Mouse (Mus musculus) layer of hippocampus, adult 2 months (tissue): ENCODE results near the gene Gm49342. TPM values are rescaled to one million over a fixed set of nuclear protein-coding genes. Genes with fewer than 3 reads are reported as not detected.
"Not testable (repeated sequence)": the region's sequence is repeated elsewhere in the genome, so short reads cannot be mapped to it uniquely, and the experiment has no call there.

Experiments
- DNase-seq, 2 experiments: peaks; one replicate each; pipeline ENCODE4 v3.0.0; 2022; ENCODE audit warnings: low spot score in 2 of 2
- H3K27ac ChIP-seq: fragments of 200-600 bp; 2 replicates; pipeline ENCODE4 v1.8.1; 2022
- H3K4me3 ChIP-seq: fragments of 200-600 bp; 2 replicates; pipeline ENCODE4 v1.8.1; 2022; ENCODE audit warnings: mild to moderate bottlenecking
- CTCF ChIP-seq: fragments of 200-600 bp; conservative IDR thresholded peaks from 2 replicates; pipeline ENCODE4 v1.8.1; 2022; ENCODE audit warnings: antibody characterized with exemption, mild to moderate bottlenecking, moderate library complexity
- long read RNA-seq, 2 experiments: library from polyadenylated mRNA; stranded (forward); transcript quantifications; one replicate each; pipeline ENCODE4 v2.0.0; 2021; ENCODE audit warnings: borderline mapping rate in 2 of 2
- total RNA-seq, 2 experiments: library from RNA; stranded (reverse); gene quantifications; 2 replicates each; pipeline ENCODE4 v1.2.3; 2021

Gm49342 gene
- total RNA-seq, result 10 to 100 TPM in 1 of 2 experiments, 1 to 10 TPM in 1; 5.2 to 12.0 TPM
- long read RNA-seq, experiment 1, result 0 reads
- long read RNA-seq, experiment 2, result 0 reads

DNA sequence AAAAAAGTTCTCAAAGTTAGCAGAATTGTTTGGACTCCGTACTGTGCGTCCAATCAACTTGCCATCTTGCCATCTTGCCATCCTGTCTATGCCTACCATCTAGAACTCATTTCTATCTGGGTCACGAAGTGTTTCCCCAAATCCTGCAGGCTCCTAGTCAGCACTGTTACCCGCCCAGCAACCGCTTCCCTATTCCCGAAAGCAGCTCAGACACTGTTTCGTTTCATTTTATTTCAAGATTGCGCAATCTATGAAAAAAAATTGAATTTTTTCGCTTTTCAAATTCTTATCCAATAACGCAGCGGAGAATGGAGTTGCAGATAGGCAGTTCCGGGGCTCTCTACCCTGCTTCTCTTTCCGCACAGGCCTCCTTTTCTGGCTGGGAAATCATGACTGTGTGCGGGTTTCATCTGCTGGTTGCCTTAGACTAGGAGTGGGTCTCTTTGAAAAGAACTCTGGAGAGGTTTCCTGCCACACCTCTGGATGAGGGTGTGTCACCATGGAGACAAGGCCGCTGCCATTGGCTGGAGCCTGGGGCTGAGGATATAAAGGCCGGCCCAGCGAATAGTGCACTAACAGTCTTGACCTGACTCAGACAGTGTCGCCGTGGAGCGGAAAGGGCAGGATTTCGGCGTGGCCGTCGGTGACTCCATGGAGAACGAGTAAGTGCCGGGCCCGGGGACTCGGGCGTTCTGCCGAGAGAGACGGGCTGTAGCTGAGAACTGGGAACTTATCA, at the start of gene Gm49342:
Gene Gm49342 (plus strand): TSS at position 586 of the 736 bp plus-strand sequence.
- H3K27ac ChIP-seq, result peak within 1 kb of the TSS; percentile 87
- H3K4me3 ChIP-seq, result peak within 1 kb of the TSS; percentile 68
- DNase-seq, result peak; percentile 83 to 85
- no peak for TF ChIP-seq CTCF

DNA sequence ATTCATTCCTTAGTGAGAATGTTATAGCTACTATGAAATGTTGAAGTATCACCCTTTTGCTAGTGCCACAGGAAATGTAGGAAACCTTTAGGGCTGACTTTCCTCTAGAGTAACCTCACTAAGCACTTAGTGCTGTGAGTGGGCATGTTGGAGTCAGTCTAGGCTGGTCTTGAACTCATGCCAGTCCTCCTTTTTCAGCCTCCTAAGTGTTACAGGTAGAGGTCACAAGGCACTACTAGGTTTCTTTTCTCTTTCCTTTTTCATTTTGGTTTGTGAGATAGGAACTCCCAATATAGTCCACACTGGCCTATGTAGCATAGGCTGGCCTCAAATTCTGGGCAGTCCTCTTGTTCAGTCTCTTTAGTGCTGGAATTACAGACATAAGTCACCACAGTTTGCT, 48.9 kb upstream of the Gm49342 start:
- TF ChIP-seq CTCF, result no peak
- Histone ChIP-seq H3K4me3 (no peak overlapping the region; the same call in 1 of the 2 replicates), H3K27ac (peak overlapping the region; percentile 93; the same call in 1 of the 2 replicates)
- no peak for DNase-seq

DNA sequence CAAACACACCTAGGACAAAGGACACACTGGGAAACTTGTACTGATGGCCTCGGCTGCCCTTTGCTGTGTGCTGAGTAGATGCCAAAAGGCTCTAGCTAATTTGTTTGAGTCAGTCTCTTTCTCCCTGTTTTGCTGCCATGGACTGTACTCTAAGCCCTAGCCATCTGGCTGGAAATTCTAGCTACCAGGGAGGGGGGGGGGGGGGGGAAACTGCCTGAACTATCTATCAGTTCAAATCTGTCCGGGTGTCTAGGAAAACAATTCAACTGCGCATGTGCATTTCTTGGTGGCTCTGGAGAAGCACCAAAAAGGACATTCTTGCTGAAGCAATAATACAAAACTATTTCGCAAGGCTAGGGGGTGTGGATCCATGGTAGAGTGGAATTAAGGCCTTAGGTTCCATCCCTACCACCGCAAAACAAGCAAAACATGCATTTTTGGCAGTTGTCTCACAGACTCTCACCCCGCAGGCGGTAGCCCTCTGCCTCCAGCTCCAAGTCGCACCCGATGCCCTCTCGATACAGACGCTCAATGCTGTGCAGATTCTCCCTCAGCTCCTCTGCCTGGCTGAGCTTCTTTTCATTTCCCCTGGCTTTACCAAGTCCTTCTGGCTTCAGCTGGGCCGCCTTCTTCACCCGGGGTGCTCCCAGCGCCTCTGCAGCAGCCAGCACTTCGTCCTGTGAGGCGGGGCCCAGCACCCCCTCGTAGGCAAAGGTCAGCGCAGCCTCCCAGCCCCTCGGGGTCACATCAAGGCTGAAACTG, 48.2 kb upstream of the Gm49342 start:
- peak; percentile 36 to 42 for DNase-seq
- H3K27ac ChIP-seq, result peak overlapping the region; percentile 93
- no peak for TF ChIP-seq CTCF
- peak overlapping the region; percentile 73 for H3K4me3 ChIP-seq

DNA sequence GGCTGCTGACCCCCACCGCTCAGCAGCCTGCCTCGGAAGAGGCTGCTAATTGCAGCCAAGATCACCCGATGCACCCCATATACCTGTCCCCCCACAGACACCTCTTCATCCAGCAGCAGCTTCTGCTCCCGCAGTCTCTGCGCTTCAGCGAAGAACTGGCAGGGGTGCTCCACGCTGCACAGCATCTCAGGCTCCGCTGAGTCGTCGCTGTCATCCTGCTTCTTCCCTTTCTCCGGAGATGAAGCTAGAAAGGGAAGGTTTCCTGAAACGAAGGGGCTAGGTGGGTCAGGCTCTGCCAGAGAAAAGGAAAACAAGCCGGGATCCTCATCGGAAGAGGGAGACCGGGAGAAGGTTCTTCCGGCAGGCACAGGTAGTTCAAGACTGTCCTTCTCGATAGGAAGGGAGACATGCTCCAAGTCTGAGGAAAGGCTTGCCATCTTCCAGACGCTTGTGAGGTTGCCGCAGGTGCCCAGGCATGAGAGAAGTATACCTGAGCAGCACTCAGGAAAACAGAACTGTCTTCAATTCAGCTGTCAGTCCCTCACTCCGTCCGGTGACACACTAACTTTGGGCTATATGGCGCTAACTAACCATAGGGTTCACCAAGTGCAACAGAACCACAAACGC, 47.5 kb upstream of the Gm49342 start:
- no peak for TF ChIP-seq CTCF

DNA sequence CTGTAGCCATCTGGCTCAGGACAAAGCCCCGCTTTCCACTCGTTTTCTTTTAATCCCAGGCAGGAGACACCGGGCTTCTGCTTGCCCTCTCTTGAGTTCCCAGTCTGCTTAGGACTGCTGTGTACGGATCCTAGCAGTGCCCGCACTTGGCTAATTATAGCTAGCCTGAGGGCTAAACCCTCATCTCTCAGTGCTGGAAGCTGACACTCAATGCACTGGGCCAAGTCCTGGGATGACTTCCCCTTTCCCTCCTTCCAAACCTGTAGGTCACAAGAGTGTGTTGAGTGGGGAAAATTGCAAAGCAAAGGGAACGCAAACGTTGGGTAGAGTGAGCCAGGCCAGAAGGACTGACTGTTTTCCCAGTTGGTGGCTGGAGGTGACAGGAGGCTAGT, 46.9 kb upstream of the Gm49342 start, which contains the start of gene Klhl33:
Gene Klhl33 (minus strand): TSS at position 134 of the 392 bp plus-strand sequence.
- DNase-seq, result no peak
- Histone ChIP-seq H3K4me3 (peak within 1 kb of the TSS; percentile 73), H3K27ac (peak within 1 kb of the TSS; percentile 93)
- no peak for TF ChIP-seq CTCF

More for the DNA sequence above, 47.5 kb upstream of the Gm49342 start:
- DNase-seq, result no peak
- Histone ChIP-seq H3K4me3 (peak overlapping the region; percentile 73), H3K27ac (peak overlapping the region; percentile 93)

DNA sequence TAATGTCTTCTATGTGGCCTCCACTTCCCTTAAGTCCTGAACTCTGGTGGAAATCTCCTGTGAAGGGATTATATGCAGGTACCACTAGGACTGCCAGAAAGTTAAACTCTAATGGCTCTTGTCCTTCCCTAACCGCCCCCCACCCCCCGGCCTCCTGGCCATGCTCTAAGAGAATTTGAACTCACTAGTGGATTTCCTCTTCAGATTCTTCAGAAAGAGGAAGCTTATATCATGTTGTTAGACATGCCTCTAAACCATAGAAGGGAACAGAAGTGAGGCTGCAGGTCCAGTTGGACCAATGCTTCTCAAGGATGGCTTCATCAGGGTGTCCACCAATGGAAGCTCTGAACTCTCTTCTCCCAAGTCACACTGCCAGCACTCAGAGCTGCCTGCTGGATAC, 46.3 kb upstream of the Gm49342 start:
- not testable (repeated sequence) for H3K4me3 ChIP-seq, H3K27ac ChIP-seq, DNase-seq

DNA sequence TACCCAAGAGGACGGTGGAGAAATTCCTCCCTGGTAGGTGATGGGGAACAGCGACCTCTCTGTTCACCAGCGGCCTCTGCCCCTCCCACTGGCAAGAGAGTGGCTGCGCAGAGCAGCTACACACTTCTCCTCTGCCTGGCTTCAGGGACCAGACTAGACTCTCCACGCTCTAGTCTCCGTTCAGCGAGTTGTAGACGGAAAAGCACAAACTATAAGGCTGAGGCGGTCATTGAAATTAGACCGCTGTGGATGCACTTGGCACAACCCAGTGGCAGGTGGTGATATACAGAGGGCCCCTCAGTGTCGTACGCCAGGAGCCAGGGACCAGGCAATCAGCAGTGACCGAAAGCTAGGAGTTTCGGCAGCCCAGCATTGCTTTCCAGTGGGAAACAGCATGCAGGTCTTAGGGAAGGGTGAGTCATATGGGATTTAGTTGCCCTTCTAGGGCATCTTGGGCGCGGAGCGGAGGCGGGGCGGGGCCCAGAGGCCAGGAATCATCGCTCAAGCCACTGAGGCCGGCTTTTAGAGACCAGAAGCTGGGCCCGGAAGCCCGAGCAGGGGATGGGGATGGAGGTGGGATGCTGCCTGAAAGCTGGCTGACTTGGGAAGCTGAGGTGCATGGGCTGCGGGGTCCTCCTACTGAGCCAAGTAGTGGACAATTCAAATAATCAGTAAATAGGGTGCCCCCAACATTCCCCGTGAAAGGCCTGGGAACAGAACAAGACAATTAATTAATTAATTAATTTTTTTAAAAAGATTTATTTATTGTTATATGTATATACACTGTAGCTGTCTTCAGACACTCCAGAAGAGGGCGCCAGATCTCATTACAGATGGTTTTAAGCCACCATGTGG, 40.1 kb upstream of the Gm49342 start:
- TF ChIP-seq CTCF, result peak; percentile 70
- Histone ChIP-seq H3K4me3 (peak overlapping the region; percentile 47), H3K27ac (no peak overlapping the region)
- DNase-seq, result no peak

DNA sequence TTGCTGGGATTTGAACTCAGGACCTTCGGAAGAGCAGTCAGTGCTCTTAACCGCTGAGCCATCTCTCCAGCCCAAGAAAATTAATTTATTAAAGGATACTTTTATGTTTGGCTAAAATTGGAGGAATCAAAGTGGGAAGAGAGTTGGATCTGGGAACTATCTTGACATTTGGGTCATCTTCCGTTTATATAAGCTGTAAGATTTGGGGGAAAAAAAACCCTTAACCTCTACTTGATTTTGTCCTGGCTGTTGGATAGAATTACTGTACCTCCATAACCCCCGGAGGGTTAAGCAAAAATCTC, 39.5 kb upstream of the Gm49342 start:
- DNase-seq, result no peak
- TF ChIP-seq CTCF, result no peak; the same call in none of the 2 replicates
- H3K27ac ChIP-seq, result no peak overlapping the region
- H3K4me3 ChIP-seq, result no peak overlapping the region

DNA sequence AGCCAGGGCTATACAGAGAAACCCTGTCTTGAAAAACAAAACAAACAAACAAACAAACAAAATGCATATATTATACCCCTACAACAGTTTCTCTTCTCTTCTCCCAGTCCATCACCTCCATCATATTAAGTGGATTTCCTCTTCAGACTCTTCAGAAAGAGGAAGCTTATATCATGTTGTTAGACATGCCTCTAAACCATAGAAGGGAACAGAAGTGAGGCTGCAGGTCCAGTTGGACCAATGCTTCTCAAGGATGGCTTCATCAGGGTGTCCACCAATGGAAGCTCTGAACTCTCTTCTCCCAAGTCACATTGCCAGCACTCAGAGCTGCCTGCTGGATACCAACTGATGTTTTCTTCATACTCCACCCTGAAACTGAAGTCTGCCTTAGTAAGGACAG, 39.0 kb upstream of the Gm49342 start:
- not testable (repeated sequence) for H3K27ac ChIP-seq, H3K4me3 ChIP-seq, DNase-seq

DNA sequence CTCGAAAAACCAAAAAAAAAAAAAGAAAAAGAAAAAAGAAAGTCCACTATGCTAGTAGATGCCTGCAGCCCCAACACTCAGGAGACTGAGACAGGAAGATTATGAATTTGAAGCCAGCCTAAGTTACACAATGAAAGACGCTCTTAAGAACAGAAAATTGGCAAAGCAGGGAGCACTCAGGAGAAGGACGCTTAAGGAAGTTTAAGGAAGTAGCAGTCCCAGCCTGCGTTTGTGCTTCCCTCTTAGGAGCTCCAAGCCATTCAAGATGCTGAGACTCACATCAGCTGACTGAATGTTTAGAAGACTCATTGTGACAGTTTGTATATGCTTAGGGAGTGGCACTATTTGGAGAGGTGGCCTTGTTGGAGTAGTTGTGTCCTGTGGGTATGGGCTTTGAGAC, 36.2 kb upstream of the Gm49342 start:
- H3K4me3 ChIP-seq, result no peak overlapping the region
- DNase-seq, result no peak
- no peak for TF ChIP-seq CTCF
- H3K27ac ChIP-seq, result no peak overlapping the region

DNA sequence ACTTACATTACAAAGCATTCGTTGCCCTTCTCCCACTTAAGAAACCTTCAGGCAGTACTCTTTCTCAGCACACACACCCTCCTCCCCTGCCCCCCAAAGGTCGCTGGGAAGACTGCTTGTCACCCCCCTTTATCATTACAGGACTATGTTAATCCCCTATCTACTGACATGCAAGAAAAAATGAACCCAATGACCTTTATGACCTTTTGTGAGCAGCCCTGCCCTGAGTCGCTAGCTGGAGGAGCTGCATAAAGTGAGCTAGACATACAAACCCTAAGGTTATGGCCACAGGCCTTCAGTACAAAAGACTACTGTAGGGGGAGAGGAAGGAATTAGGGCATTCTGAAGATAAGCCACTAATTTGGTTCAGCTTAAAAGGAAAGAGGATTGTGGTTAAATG, 33.0 kb upstream of the Gm49342 start:
- no peak for DNase-seq
- TF ChIP-seq CTCF, result no peak
- no peak overlapping the region for H3K27ac ChIP-seq
- no peak overlapping the region for H3K4me3 ChIP-seq

DNA sequence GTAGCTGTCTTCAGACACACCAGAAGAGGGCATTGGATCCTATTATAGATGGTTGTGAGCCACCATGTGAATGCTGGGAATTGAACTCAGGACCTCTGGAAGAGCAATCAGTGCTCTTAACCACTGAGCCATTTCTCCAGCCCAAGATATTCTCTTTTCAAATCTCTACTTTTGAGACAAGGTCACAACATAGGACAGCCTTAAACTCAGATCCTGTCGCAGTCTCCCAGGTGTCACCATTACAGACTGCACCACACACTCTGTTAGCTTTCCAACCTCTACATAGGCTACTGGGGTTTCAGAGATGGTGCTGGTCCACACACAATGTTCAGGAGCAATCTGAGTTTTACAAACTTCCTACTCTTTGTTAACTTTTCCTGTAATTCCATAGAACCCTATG, 20.9 kb upstream of the Gm49342 start:
- not testable (repeated sequence) for DNase-seq
- H3K27ac ChIP-seq, result peak overlapping the region; percentile 1; the same call in 1 of the 2 replicates

More for the DNA sequence above, 20.9 kb upstream of the Gm49342 start:
- peak overlapping the region; percentile 88 for H3K4me3 ChIP-seq
